Mouse (Mus musculus): ENCODE results near the gene Rnaset2b.
"Not testable (repeated sequence)": the region's sequence is repeated elsewhere in the genome, so short reads cannot be mapped to it uniquely, and the experiment has no call there.

GRCm38 (mm10) chr17:7030204-7030603, 59.8 kb downstream of the Rnaset2b start:
- not testable (repeated sequence) for TF ChIP-seq POLR2A (IDR thresholded peaks at IDR 0.05; ENCODE audit: insufficient read depth, low read length); CTCF (IDR thresholded peaks at IDR 0.05; ENCODE audit: low read depth, low read length); EP300 (IDR thresholded peaks at IDR 0.05; ENCODE audit: insufficient read depth, low read depth, low read length)

Measured in ES-Bruce4 (cell line).